Mouse (Mus musculus) B cell, adult 2 months (primary cell): ENCODE measurements around the gene Mak.
A peak's percentile ranks its signal among the peaks of the same experiment; 100 is the strongest.
"Not testable (repeated sequence)": the region's sequence is repeated elsewhere in the genome, so short reads cannot be mapped to it uniquely, and the experiment has no call there.

Source experiments
- DNase-seq, 2 experiments: peaks; one replicate each; pipeline ENCODE4 v3.0.0; 2022

Gene Mak

DNA sequence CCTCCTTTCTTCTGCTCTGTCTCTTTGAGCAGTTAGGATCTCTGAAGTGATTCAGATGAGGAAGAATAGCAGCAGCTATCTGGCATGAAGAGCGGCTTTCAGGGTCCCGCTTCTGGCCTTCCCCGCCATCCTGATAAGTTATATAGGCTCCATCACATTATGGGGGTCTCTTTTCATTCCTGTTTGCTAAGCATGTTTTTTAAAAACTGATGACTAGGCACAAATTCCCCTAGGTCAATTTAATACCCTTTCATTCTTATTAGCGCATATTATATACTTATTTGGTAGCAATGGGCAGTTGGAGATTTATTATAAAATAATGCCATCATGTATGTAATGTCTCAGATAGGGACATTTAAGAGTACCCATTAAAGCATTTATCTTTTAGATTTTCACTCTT lies 11.9 kb downstream of the Mak start:
- no peak for DNase-seq

DNA sequence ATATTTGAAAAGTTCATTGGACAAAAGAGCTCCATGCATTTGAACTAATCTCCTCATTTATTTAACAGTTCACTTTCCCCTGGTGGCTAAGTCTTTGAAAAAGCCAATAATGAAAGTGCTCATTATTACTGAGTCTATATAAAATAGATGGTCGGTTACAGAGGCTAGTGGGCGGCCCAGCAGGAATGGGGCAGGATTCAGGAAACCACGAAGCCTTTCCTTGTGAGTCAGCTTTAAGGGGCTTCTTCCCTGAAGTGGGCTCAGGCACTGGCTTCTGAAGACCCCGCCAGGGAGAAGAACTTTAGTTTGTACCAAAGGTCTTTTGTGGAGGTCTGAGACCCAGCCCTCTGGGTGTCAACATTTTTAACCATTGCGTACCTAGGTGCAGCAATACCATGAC lies 27.5 kb downstream of the Mak start:
- DNase-seq, result no peak

DNA sequence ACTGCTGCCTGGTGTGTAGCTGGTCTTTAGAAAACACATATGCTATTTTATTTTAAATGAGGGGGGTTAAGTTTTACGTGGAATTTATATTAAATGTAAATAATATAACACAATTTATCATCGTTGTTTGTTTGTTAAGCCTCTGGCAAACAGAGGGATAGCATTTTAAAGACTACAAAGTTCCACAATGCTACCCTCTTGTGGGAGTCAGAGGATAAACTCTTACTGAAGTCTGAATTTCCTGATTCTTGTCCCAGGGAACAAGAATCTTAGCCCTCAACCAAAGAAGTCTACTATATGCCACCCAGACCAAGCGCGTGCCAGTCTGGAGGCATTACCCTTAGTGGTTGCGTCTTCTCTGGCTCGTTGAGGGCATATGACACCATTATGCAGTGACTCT lies 32.2 kb downstream of the Mak start:
- no peak for DNase-seq

DNA sequence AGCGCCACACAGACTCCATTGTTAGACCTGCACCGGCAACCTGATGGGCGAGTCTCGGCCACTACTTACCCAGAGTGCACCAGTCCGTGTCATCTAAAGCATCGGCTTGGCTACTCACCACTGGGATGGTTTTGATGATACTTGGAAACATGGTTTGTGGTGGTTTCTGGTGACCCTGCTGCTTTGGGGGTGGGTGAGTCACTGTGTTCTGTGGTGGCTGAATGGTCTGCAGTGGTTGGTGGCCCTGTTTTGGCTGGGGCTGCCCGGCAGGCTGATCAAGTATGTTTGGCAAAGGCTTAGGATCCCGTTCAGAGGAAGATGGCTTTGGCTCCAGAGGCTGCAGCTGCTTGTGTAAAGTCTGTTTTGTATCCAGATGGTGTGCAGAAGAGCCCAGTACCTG lies 33.6 kb downstream of the Mak start:
- no peak for DNase-seq

DNA sequence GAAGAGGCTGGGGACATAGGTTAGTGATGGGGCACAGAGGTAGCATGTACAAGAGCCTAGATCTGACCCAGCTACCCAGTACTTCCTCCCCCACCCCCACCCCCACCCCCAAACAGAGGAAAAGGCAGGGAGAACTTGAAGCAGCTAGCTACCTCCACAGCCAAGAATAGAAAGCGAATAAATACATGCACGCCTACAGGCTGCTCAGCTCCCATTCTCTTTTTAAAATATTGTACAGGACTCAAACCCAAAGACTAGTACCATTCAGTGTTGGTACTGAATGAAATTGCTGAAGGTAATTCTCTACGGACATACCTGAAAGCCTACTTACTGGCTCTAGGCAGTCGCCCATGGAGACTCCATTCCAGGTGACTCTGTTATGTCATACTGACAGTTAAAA lies 37.0 kb downstream of the Mak start:
- DNase-seq, result no peak

DNA sequence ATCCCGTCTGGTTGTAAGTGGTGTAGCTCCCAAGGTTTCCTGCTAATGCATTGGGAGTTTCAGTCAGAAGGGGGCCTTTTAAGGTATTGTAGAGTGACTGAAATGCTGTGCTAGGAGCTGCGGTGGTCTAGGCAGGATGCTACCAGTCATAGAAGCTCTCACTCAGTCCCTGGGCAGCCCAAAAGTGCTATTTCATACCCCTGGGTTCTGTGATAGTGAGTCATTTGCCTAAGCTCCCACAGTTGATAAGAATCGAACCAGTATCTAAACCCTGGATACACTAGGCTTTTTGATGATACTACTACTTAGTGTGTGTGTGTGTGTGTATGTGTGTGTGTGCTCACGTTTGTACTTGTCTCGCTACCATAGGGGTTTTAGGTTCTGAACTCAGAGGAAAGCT lies 49.4 kb downstream of the Mak start:
- DNase-seq, result no peak

DNA sequence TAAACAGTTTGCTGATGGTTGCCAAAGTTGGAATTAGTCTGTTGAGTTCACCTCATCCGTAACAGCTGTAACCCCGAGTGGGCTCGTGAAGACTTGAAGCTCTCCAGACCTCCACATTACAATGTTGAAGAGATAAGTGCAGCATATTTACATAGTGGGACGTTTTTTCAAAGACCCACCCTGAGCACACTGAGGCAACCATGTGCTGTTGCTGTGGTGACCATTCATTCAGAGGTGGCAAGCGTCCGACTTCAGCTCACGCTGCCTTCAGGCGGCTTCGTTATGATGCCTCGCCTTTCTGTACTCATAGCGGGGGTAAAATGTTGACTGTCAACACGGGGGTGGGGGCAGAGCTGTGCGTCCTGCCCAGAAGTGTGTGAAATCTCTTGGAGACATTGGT lies 57.4 kb downstream of the Mak start:
- no peak for DNase-seq

DNA sequence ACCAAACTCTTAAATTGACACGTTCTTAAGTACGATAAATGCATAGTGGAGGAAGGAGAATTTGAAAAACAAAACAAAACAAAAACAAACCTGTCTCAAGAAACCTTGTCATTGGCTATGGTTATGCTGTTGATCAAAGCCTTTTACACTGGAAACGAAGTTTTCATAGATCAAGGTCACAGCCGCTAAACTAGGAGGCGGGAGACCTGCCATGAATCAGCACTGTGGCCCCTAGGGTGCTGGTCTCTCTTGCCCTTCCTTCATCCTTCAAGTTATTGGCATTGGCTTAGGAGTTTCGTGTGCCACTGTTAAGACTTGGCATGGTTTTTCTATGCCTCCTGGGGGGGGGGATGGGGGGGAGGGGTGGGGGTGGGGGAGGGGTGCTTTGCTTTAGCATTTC lies 57.9 kb downstream of the Mak start:
- no peak for DNase-seq

DNA sequence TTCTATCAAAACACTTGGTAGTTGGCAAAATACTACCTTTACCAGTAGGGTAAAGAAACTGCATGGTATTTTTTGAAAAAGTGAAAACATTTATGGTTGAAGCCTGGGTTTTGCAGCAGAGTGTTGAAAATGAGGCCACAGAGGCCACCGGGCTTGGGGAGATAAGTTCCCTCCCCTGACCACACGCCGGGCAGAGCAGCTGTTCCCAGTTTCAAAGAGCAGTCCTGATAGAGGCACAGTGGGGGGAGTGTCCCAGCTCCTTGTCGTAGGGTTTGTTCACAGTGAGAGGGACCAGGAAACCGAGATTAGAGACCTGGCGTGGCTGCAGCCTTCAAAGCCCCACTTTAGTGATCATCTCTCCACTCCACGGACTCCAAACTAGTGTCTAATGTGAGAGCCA lies 59.0 kb downstream of the Mak start:
- DNase-seq, result no peak

DNA sequence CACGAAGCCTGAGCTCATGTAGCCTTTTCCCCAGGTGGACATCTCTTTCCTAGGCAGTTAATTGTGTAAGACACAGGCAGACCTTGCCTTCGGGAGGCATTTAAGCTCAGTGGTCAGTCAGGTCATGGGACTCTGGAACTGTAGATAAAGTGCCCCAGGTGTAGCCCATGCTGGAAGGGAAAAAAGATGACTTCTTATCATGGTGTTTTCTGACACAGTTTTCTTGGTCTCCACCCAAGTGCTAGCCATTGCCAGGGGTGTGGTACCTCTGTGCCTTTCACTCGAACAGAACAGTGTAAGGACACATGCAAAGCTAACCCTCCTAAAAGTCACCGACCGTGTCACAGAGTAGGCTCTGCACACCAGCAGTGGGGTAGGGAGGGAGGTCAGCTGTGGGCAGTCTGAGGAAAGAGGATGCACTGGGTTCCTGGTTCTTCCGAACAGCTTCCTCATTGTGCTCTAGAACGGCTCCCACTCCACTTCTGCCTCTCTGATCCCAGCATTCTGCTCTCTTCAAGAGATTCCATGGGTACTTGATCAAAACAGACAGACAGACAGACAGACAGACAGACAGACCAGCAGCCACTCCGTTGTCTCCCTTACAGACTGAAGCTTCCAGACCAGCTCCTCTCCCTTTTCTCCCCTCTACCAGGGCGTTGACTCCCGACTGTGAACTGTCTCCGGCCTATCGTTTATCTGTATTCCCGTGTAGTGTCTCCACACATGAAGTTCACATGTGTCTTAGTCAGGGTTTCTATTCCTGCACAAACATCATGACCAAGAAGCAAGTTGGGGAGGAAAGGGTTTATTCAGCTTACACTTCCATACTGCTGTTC lies 60.5 kb downstream of the Mak start:
- no peak for DNase-seq

DNA sequence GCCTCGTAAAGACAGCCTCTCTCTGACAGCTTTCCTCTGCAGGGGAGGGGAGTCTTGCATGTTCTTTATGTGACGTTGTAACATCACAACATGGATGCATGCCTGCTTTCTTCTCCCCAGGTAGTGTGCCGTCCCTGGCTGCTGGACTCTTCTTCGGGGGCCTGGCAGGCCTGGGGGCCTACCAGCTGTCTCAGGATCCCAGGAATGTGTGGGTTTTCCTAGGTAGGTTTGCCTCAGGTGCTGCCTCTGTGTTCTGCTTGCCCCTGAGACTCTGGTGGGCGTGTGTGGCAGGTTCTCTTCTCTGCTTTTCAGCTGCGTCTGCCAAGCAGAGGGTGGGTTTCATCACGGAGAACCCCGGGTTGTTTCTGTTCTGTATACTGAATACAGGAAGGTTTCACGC lies 61.3 kb downstream of the Mak start:
- DNase-seq, result no peak

DNA sequence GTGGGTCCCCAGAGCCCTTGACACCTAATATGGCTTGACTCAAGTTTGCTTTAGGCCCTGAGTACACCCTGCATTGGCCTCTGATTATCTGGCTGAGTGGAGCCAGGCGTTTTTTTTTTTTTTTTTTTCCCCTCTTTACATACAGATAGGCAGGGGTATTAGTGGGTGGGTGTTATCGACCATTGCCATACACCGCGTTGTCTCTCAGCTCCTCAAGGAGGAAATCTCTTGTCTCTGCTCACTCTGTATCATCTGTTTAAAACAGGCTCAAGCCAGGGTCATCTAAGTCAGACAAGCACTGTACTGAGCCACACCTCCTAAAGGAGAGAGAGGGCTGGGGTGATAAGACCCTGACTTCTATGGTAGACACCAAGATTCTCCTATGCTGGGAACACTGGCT lies 61.7 kb downstream of the Mak start:
- no peak for DNase-seq

DNA sequence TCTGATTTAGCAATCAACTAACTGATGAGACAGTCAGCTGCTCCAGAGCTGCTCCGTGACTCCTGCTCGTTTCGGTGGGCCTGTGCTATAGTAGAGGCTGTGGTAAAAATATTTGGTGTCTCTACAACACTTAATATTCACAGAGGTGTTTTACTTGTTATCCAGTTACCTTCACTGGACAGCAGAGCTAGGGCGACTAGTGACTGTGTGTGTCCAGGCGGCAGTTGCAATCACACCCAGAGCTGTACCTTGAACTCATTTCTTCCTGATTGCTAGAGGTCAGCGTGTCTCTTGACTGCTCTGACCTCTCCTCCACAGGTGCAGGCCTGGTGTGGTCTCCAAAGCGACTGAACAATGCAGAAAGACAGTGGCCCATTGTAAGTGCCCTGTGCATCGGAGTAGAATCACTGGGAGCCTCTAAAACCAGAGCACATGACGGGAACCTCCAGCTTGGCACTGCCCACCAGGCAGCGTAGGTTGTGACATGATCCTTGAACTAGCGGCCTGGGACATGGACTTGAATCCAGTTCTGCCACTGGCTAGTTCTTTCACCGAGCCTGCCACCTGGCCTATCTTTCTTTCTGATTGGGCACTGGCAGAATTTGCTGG lies 62.6 kb downstream of the Mak start:
- no peak for DNase-seq

DNA sequence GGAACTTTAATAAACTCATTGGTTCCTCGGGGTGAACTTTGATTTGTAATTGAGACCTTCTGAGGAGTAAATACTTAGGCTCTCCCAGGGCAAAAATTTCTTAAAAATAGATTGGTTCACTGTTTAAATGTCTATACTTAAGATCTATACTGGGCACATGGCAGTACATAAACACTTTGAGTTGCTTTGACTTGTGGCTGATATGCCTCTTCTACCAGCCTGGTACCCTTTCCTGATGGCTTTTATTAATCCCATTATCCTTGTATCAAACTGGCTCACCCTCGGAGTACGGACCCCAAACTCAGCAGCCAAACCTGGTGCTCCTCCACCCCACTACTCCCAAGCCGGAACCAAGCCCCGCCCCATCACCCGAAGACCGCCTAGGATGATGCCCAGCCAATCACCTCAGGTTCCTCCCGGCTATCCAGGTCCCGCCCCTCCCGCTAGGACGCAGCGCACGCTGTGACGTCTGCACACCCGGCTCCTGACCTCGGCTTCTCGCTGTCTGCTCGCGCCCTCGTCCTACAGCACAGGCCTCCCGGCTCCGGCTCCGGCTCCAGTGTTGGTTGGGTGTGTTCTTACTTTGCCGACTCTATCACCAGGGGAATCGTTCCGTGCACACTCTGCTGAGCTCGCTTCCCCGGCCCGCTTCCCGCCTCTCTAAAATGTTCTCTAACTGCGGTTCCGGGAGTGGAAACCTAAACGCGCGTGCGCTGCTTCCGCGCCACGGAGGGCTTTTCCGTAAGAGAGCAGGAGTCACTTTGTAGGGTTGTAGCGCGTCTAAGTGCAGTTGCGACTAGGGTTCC lies 63.5 kb downstream of the Mak start, which contains the start of gene Tmem14c:
TSS of gene Tmem14c (plus strand) at position 464 of the 806 bp plus-strand sequence.
- peak; percentile 94 to 96 for DNase-seq

DNA sequence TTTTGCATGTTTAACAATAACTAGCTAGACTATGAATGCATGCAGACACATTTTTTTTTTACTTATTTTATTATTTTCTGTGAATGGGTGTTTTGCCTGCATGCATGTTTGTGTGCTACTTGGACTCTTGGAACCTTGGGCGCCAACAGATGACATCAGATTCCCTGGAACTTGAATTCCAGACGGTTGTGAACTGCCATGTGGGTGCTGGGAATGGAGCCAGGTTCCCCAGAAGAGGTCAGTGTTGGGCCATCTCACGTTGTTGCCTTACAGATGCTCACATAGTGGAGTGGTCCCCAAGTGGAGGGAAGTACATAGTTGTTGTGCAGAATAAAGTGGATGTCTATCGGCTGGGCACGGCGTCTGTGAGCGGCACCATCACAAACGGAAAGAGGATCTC lies 70.6 kb downstream of the Mak start:
- no peak for DNase-seq

DNA sequence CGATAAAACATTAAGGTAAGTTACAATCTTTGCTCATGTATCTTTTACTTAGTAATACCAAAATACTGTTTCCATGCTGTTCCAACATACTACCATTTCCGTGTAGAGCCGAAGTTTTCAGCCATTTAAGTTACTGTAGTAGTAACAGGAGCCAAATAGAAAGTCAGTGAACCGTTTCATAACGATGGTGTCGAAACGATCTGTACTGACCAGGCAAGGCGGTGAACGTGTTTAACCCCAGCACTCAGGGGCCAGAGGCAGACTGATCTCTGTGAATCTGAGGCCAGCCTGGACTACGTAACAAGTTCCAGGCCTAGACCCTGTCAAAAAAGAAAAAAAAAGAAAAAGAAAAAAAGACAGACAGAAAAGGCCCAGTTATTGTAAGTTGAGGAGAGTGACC lies 71.2 kb downstream of the Mak start:
- no peak for DNase-seq

DNA sequence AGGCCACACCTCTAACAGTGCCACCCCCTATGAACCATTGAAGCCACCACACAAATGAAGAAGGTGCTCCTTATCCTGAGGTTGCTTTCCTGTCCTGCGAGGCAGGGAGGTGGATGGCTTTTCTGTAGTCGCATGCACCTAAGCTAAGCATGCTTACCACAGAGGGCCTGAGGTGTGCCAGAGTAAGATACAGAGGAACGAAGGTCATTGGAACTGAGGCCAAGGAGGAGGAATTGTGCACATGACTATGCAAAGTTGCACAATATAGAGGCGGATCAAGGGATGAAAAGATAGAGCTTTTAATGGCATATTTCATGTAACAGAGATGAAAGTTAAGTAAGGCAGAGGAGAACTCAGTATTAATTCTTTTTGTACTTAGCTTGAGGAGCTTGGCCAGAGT lies 73.3 kb downstream of the Mak start:
- DNase-seq, result no peak

DNA sequence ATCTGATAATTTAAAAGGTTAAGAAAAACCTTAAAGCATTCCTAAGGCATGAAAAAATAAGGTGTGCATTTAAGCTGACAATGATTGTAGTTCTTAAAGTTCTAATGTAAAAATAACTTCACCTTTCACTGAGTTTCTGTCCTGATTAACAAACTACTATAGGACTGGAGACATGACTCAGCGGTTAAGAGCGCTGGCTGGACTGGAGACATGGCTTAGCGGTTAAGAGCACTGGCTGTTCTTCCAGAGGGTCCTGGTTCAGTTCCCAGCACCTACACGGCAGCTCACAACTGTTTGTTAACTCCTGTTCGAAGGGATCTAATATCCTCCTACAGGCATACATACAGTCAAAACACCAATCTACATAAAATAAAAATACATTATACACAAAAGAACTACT lies 77.5 kb downstream of the Mak start:
- DNase-seq, result no peak

DNA sequence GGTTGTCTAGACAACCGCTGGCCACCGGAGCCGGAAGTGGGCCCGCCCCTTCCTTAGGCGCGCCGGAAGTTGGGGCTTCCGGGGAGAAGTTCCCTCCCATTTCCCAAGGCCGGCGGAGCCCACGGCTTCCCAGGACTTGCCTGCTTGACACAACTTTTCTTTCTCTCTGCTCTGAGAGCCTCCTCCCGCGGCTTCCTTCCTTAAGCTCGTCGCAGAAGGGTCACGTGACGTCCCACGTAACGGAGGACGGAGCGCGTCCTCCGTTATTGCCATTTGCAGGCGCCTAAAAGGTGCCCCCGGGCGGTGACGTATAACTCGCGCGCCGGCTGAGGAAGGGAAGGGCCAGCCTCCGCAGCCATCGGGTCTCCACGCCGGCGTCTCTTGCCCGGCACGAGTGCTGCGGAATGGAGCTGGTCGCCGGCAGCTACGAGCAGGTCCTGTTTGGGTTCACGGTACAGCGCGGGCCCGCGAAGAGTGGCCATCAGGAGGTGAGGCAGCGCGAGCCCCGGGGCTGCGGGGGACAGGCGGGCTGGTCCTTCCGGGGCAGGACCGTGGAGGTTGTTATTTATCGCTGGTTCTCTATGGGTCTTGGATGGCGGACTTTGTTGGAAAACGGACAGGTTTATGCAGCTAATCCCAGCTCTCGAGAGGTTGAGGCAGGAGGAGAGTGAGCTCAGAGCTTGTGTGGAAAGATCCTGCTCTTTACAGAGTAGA lies 78.4 kb downstream of the Mak start, which contains the start of gene Pak1ip1:
TSS of gene Pak1ip1 (plus strand) at position 98 of the 714 bp plus-strand sequence.
- DNase-seq, result peak; percentile 97 to 98

DNA sequence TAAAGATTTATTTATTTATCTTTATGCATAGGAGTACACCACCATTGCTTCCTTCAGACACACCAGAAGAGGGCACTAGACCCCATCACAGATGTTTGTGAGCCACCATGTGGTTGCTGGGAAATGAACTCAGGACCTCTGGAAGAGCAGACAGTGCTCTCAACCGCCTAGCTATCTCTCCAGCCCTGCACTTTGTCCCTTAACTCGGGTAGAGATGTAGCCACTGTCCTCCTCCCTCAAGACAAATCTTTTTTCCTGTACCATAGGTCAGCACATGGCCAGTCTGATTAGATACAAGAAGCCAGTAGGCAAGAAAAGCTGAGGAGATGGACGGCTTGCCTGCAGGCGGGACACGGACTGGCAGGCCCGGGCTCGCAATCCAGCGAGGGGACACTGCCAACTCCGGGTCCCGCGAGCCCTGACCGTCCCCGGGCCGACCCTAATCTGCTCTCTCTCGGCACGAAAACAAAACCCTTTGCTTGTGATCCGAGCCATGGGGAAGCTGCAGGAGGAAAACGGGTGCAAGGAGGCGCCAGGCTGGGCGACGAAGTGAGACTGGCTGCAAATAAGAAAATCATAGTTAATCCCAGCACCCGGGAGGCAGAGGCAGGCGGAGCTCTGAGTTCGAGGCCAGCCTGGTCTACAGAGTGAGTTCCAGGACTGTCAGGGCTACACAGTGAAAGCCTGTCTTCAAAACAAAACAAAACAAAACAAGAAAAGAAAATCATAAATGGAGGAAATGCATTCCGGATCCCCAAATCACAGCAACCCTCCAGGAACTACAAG lies 79.2 kb downstream of the Mak start:
- peak in 1 of 2 experiments; percentile 18 for DNase-seq

DNA sequence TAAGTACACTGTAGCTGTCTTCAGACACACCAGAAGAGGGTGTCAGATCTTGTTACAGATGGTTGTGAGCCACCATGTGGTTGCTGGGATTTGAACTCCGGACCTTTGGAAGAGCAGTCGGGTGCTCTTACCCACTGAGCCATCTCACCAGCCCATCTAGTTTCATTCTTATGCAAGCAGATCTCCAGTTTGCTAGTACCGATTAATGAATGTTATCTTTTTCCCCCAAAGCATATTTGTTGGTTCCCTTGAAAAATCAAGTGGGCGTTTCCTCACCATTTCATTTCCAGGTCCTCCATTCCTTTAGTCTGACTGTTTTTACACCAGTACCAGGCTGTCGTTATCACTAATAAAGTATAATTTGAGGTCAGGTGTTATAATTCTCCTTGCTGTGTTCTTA lies 81.0 kb downstream of the Mak start:
- not testable (repeated sequence) for DNase-seq
